Mouse (Mus musculus): ENCODE data around the gene Taf5l. TPM values are rescaled to one million over a fixed set of nuclear protein-coding genes. Genes with fewer than 3 reads are reported as not detected.
"Not testable (repeated sequence)": the region's sequence is repeated elsewhere in the genome, so short reads cannot be mapped to it uniquely, and the experiment has no call there.

Taf5l gene
- polyA plus RNA-seq, 1 experiment, result 18.9 TPM

- Histone ChIP-seq H3K27ac (ENCODE audit: insufficient read depth, low read length) (no peak overlapping the region), H3K4me1 (ENCODE audit: control insufficient read depth, insufficient read depth, low read length) (peaks cover 12% of the 10 kb centered on the region)
- 97% methylated on average over 1 of the region's 1 CpGs for WGBS
Observed at GRCm38 (mm10) chr8:123973495-123973894, 47.7 kb downstream of the Taf5l start.

GRCm38 (mm10) chr8:123966896-123967295 is 54.3 kb downstream of the Taf5l start:
- Histone ChIP-seq H3K27me3 (ENCODE audit: control insufficient read depth, insufficient read depth, low read length) (no peaks in the 10 kb centered on the region), H3K27ac (ENCODE audit: insufficient read depth, low read length) (no peak overlapping the region), H3K4me3 (replicated peaks; ENCODE audit: insufficient read depth, low read depth, low read length) (no peak overlapping the region), H3K4me1 (ENCODE audit: control insufficient read depth, insufficient read depth, low read length) (no peaks in the 10 kb centered on the region)
- TF ChIP-seq CTCF (IDR thresholded peaks at IDR 0.05; ENCODE audit: borderline replicate concordance, insufficient read depth, low read depth, low read length) (no peak), POLR2A (IDR thresholded peaks at IDR 0.05; ENCODE audit: borderline replicate concordance, insufficient read depth, low read length) (no peak)
- DNase-seq, result no peak
- WGBS, result 58% methylated on average over 2 of the region's 2 CpGs

More at GRCm38 (mm10) chr8:123973495-123973894, 47.7 kb downstream of the Taf5l start:
- DNase-seq, result no peak
- no peaks in the 10 kb centered on the region for H3K27me3 ChIP-seq (ENCODE audit: control insufficient read depth, insufficient read depth, low read length)
- TF ChIP-seq POLR2A (IDR thresholded peaks at IDR 0.05; ENCODE audit: borderline replicate concordance, insufficient read depth, low read length) (no peak), CTCF (IDR thresholded peaks at IDR 0.05; ENCODE audit: borderline replicate concordance, insufficient read depth, low read depth, low read length) (no peak)
- no peak overlapping the region for H3K4me3 ChIP-seq (replicated peaks; ENCODE audit: insufficient read depth, low read depth, low read length)

GRCm38 (mm10) chr8:123961371-123961770 is 59.8 kb downstream of the Taf5l start:
- 70% methylated on average over 1 of the region's 1 CpGs for WGBS

GRCm38 (mm10) chr8:123960556-123960955 is 60.6 kb downstream of the Taf5l start:
- not testable (repeated sequence) for H3K4me1 ChIP-seq (ENCODE audit: control insufficient read depth, insufficient read depth, low read length); DNase-seq; H3K4me3 ChIP-seq (replicated peaks; ENCODE audit: insufficient read depth, low read depth, low read length); H3K27me3 ChIP-seq (ENCODE audit: control insufficient read depth, insufficient read depth, low read length); H3K27ac ChIP-seq (ENCODE audit: insufficient read depth, low read length)
- 46% methylated on average over 5 of the region's 5 CpGs for WGBS

More at GRCm38 (mm10) chr8:123961371-123961770, 59.8 kb downstream of the Taf5l start:
- no peaks in the 10 kb centered on the region for H3K27me3 ChIP-seq (ENCODE audit: control insufficient read depth, insufficient read depth, low read length)
- H3K27ac ChIP-seq (ENCODE audit: insufficient read depth, low read length), result no peak overlapping the region
- H3K4me1 ChIP-seq (ENCODE audit: control insufficient read depth, insufficient read depth, low read length), result no peaks in the 10 kb centered on the region
- no peak overlapping the region for H3K4me3 ChIP-seq (replicated peaks; ENCODE audit: insufficient read depth, low read depth, low read length)
- no peak for TF ChIP-seq POLR2A (IDR thresholded peaks at IDR 0.05; ENCODE audit: borderline replicate concordance, insufficient read depth, low read length)
- no peak for TF ChIP-seq CTCF (IDR thresholded peaks at IDR 0.05; ENCODE audit: borderline replicate concordance, insufficient read depth, low read depth, low read length)
- no peak for DNase-seq

GRCm38 (mm10) chr8:123960056-123960455 is 61.1 kb downstream of the Taf5l start:
- Histone ChIP-seq H3K4me1 (ENCODE audit: control insufficient read depth, insufficient read depth, low read length) (no peaks in the 10 kb centered on the region), H3K27me3 (ENCODE audit: control insufficient read depth, insufficient read depth, low read length) (no peaks in the 10 kb centered on the region), H3K4me3 (replicated peaks; ENCODE audit: insufficient read depth, low read depth, low read length) (no peak overlapping the region), H3K27ac (ENCODE audit: insufficient read depth, low read length) (no peak overlapping the region)
- 77% methylated on average over 9 of the region's 9 CpGs for WGBS
- no peak for DNase-seq
- TF ChIP-seq POLR2A (IDR thresholded peaks at IDR 0.05; ENCODE audit: borderline replicate concordance, insufficient read depth, low read length), result no peak
- TF ChIP-seq CTCF (IDR thresholded peaks at IDR 0.05; ENCODE audit: borderline replicate concordance, insufficient read depth, low read depth, low read length), result no peak

GRCm38 (mm10) chr8:123959473-123959872 is 61.7 kb downstream of the Taf5l start:
- H3K4me3 ChIP-seq (replicated peaks; ENCODE audit: insufficient read depth, low read depth, low read length), result no peak overlapping the region
- H3K27me3 ChIP-seq (ENCODE audit: control insufficient read depth, insufficient read depth, low read length), result no peaks in the 10 kb centered on the region
- TF ChIP-seq POLR2A (IDR thresholded peaks at IDR 0.05; ENCODE audit: borderline replicate concordance, insufficient read depth, low read length) (no peak), CTCF (IDR thresholded peaks at IDR 0.05; ENCODE audit: borderline replicate concordance, insufficient read depth, low read depth, low read length) (no peak)
- DNase-seq, result no peak
- H3K27ac ChIP-seq (ENCODE audit: insufficient read depth, low read length), result no peak overlapping the region
- WGBS, result 93% methylated on average over 6 of the region's 6 CpGs
- H3K4me1 ChIP-seq (ENCODE audit: control insufficient read depth, insufficient read depth, low read length), result no peaks in the 10 kb centered on the region

GRCm38 (mm10) chr8:123958130-123958529 is 63.1 kb downstream of the Taf5l start:
- Histone ChIP-seq H3K4me3 (replicated peaks; ENCODE audit: insufficient read depth, low read depth, low read length) (no peak overlapping the region), H3K27me3 (ENCODE audit: control insufficient read depth, insufficient read depth, low read length) (no peaks in the 10 kb centered on the region), H3K27ac (ENCODE audit: insufficient read depth, low read length) (no peak overlapping the region), H3K4me1 (ENCODE audit: control insufficient read depth, insufficient read depth, low read length) (no peaks in the 10 kb centered on the region)
- no peak for TF ChIP-seq POLR2A (IDR thresholded peaks at IDR 0.05; ENCODE audit: borderline replicate concordance, insufficient read depth, low read length)
- TF ChIP-seq CTCF (IDR thresholded peaks at IDR 0.05; ENCODE audit: borderline replicate concordance, insufficient read depth, low read depth, low read length), result no peak
- WGBS, result 65% methylated on average over 17 of the region's 17 CpGs
- DNase-seq, result no peak

GRCm38 (mm10) chr8:123954246-123954645 is 67.0 kb downstream of the Taf5l start:
- H3K27me3 ChIP-seq (ENCODE audit: control insufficient read depth, insufficient read depth, low read length), result no peaks in the 10 kb centered on the region
- no peak for TF ChIP-seq POLR2A (IDR thresholded peaks at IDR 0.05; ENCODE audit: borderline replicate concordance, insufficient read depth, low read length)
- TF ChIP-seq CTCF (IDR thresholded peaks at IDR 0.05; ENCODE audit: borderline replicate concordance, insufficient read depth, low read depth, low read length), result no peak
- WGBS, result 91% methylated on average over 8 of the region's 8 CpGs
- no peak overlapping the region for H3K4me3 ChIP-seq (replicated peaks; ENCODE audit: insufficient read depth, low read depth, low read length)
- no peak for DNase-seq
- H3K27ac ChIP-seq (ENCODE audit: insufficient read depth, low read length), result no peak overlapping the region
- H3K4me1 ChIP-seq (ENCODE audit: control insufficient read depth, insufficient read depth, low read length), result no peaks in the 10 kb centered on the region
